Mouse (Mus musculus) forebrain, embryonic 10.5 days (tissue): ENCODE results near the gene Isoc2a. TPM values are rescaled to one million over a fixed set of nuclear protein-coding genes. Genes with fewer than 3 reads are reported as not detected.

ENCODE experiments used
- DNase-seq: peaks from one replicate; pipeline ENCODE4 v3.0.0-alpha.2; 2017; ENCODE audit warnings: low spot score; ENCODE audit errors: extremely low spot score
- H3K27ac ChIP-seq: fragments of 300-500 bp; sonication (generic); 2 replicates; pipeline ENCODE4 v1.5.1; 2016; ENCODE audit warnings: mild to moderate bottlenecking
- H3K27me3 ChIP-seq: fragments of 300-500 bp; sonication (generic); 2 replicates; pipeline ENCODE4 v1.6.1; 2016; ENCODE audit warnings: mild to moderate bottlenecking; ENCODE audit not compliant: poor library complexity, severe bottlenecking
- H3K36me3 ChIP-seq: fragments of 300-500 bp; sonication (generic); replicated peaks from 2 replicates; pipeline ENCODE4 v1.6.1; 2016; ENCODE audit warnings: mild to moderate bottlenecking, moderate library complexity
- H3K4me1 ChIP-seq: fragments of 300-500 bp; sonication (generic); 2 replicates; pipeline ENCODE4 v1.6.1; 2016
- H3K4me3 ChIP-seq: fragments of 300-500 bp; sonication (generic); 2 replicates; pipeline ENCODE4 v1.5.1; 2016; ENCODE audit warnings: mild to moderate bottlenecking, moderate library complexity
- H3K9me3 ChIP-seq: fragments of 300-500 bp; sonication (generic); 2 replicates; pipeline ENCODE4 v1.6.1; 2016; ENCODE audit warnings: mild to moderate bottlenecking, moderate library complexity
- WGBS: fragments of 180-500 bp; shearing (Covaris S2); methylation state at CpG from one replicate; pipeline ENCODE4 v1.1.7; 2016; 5-methylcytosine and 5-hydroxymethylcytosine counted together
- polyA plus RNA-seq: library from polyadenylated mRNA; unstranded; fragments of >200 nt; fragmentation: Nextera tagmentation; extraction: Ambion mirVana; gene quantifications from 2 replicates; pipeline ENCODE4 v1.2.1, GENCODE M21; 2016

The Isoc2a gene
- polyA plus RNA-seq, 1 experiment from 2014 or later, result 0.73 TPM

- H3K27ac ChIP-seq, result no peak overlapping the region
- H3K9me3 ChIP-seq, result no peaks in the 10 kb centered on the region
- no peaks in the 10 kb centered on the region for H3K36me3 ChIP-seq
- DNase-seq, result peak; percentile 68
- peaks cover 30% of the 10 kb centered on the region for H3K4me1 ChIP-seq
- WGBS, result 39% methylated on average over 9 of the region's 9 CpGs
- peaks cover 18% of the 10 kb centered on the region for H3K27me3 ChIP-seq
- no peak overlapping the region for H3K4me3 ChIP-seq
These were observed 34.6 kb downstream of the Isoc2a start for GRCm38 (mm10) chr7:4911561-4911960.

DNA sequence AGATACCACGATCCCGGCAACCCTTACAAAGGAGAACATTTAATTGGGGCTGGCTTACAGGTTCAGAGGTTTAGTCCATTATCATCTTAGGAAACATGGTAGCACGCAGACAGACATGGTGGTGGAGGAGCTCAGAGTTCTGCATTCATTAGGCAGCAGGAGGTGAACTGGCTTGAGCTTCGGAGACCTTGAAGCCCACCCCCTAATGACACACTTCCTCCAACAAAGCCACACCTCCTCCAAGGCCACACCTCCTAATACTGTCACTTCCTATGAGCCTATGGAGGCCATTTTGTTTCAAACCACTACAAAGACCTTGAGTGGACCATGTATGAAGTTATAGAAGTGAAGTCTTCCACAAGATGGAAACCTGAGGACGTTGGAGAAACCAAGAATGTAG, 35.3 kb downstream of the Isoc2a start:
- Histone ChIP-seq H3K36me3 (peaks cover 1% of the 10 kb centered on the region), H3K4me3 (no peak overlapping the region), H3K27ac (no peak overlapping the region), H3K4me1 (peaks cover 29% of the 10 kb centered on the region), H3K9me3 (no peaks in the 10 kb centered on the region), H3K27me3 (peaks cover 12% of the 10 kb centered on the region)
- WGBS, result 71% methylated on average over 5 of the region's 5 CpGs
- DNase-seq, result no peak

DNA sequence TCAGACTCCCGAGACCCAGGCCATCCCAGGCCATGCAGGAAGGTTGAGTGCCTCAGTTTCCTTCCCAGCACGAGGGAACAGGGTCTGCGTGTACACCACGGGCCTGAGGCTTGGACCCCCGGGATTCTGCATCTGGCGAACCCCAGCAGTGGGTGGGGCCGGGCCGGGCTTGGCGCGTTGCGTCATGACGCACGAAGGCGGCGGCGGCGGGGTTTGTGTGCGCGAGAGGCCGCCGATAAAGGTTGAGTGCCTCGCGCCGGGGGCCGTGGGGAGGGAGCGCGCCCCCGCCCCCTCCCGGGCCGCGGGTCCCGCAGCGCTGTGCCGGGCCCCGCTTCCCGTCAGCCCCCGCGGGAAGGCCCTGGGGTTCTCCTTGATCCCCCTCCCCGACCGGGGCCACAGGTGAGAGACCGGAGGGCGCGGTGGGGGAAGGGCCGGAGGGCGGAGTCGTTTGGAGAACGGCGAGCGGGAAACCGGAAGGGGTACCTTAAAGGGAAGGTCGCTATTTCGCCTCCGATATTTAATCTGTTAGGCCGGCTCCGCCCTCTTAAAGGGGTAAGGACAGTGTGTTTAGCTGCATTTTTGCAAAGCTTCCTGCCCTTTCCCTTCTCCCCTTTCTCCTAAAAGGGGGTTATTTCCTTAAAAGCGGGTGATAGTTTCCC, 38.2 kb downstream of the Isoc2a start, which contains the start of gene Zfp628:
Gene Zfp628 (plus strand): TSS at position 211 of the 659 bp plus-strand sequence.
- Histone ChIP-seq H3K4me1 (peaks cover 30% of the 10 kb centered on the region), H3K27me3 (no peaks in the 10 kb centered on the region; the same call in 1 of the 2 replicates), H3K36me3 (peaks cover 30% of the 10 kb centered on the region), H3K27ac (peak within 1 kb of the TSS; percentile 100), H3K9me3 (no peaks in the 10 kb centered on the region; the same call in 1 of the 2 replicates), H3K4me3 (peak within 1 kb of the TSS; percentile 79)
- under 1% methylated on average over 56 of the region's 56 CpGs for WGBS
- DNase-seq, result peak; percentile 93

DNA sequence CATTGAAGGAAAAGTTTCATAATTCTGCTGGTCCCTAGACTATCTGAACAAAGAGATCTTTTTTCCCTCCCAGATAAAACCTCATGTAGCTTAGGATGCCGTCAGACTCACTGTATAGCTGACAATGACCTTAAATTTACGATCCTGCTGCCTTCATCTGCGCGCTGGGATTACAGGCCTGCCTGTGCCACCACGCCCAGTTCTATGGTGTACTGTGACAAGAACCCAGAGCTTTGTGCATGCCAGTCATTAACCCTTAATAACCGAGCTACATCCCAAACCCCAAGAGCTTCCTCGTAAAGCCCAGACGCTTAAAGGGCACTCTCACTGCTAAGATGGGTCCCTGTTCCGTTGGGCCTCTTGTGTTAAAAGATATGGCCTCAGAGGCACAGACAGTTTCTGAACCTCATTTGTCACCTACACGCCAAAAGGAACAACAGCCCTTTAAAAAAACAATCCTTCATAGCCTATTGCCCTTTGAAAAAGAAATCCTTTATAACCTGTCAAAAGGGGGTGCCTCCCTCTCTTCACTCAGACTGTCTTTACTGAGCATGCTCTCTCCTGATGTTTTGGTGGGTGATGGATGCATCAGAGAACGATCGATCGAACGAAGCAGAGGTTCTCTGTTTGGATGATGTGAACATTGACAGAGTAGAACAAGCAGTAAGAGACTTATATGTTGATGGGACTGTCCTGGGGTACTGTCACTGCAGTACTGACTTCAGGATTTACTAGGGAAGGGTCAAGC, 38.9 kb downstream of the Isoc2a start:
- DNase-seq, result no peak
- no peaks in the 10 kb centered on the region; the same call in 1 of the 2 replicates for H3K9me3 ChIP-seq
- H3K27me3 ChIP-seq, result no peaks in the 10 kb centered on the region
- 29% methylated on average over 14 of the region's 14 CpGs for WGBS
- peak overlapping the region; percentile 79 for H3K4me3 ChIP-seq
- peaks cover 37% of the 10 kb centered on the region for H3K36me3 ChIP-seq
- peak overlapping the region; percentile 100 for H3K27ac ChIP-seq
- peaks cover 37% of the 10 kb centered on the region for H3K4me1 ChIP-seq

GRCm38 (mm10) chr7:4917494-4917893, 40.5 kb downstream of the Isoc2a start:
- Histone ChIP-seq H3K4me1 (peaks cover 53% of the 10 kb centered on the region), H3K27ac (no peak overlapping the region), H3K36me3 (peaks cover 47% of the 10 kb centered on the region), H3K27me3 (no peaks in the 10 kb centered on the region), H3K4me3 (no peak overlapping the region), H3K9me3 (no peaks in the 10 kb centered on the region; the same call in 1 of the 2 replicates)
- whole genome bisulfite sequencing, result 91% methylated on average over 2 of the region's 2 CpGs
- DNase-seq, result no peak

DNA sequence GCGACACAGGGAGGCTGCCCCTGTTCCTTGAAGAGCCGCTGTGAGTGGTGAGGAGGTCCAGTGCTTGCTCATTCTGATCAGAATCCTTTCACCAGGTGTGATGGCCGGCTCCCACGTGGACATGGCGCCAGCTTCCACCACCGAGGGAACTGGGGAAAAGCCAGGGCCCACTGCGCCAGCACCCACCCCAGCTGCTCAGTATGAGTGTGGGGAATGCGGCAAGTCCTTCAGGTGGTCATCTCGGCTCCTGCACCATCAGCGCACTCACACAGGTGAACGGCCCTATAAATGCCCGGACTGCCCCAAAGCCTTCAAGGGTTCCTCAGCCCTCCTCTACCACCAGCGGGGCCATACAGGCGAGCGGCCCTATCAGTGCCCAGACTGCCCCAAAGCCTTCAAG, 41.7 kb downstream of the Isoc2a start:
- no peak for DNase-seq
- Histone ChIP-seq H3K9me3 (no peaks in the 10 kb centered on the region; the same call in 1 of the 2 replicates), H3K4me1 (peaks cover 65% of the 10 kb centered on the region), H3K27me3 (no peaks in the 10 kb centered on the region), H3K36me3 (peaks cover 47% of the 10 kb centered on the region), H3K27ac (no peak overlapping the region), H3K4me3 (no peak overlapping the region)
- WGBS, result 89% methylated on average over 15 of the region's 15 CpGs

DNA sequence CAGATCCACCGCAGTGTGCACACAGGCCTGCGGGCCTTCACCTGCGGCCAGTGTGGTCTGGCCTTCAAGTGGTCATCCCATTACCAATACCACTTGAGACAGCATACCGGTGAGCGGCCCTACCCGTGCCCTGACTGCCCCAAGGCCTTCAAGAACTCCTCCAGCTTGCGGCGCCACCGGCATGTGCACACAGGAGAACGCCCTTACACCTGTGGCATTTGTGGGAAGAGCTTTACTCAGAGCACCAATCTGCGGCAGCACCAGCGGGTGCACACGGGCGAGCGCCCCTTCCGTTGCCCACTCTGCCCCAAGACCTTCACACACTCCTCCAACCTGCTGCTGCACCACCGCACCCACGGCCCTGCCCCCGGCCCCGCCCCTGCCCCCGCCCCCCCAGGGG, 42.1 kb downstream of the Isoc2a start:
- Histone ChIP-seq H3K9me3 (peaks cover 4% of the 10 kb centered on the region; the same call in 1 of the 2 replicates), H3K27ac (no peak overlapping the region), H3K36me3 (peaks cover 47% of the 10 kb centered on the region), H3K4me1 (peaks cover 69% of the 10 kb centered on the region), H3K4me3 (no peak overlapping the region), H3K27me3 (no peaks in the 10 kb centered on the region)
- 85% methylated on average over 21 of the region's 21 CpGs for WGBS
- no peak for DNase-seq

DNA sequence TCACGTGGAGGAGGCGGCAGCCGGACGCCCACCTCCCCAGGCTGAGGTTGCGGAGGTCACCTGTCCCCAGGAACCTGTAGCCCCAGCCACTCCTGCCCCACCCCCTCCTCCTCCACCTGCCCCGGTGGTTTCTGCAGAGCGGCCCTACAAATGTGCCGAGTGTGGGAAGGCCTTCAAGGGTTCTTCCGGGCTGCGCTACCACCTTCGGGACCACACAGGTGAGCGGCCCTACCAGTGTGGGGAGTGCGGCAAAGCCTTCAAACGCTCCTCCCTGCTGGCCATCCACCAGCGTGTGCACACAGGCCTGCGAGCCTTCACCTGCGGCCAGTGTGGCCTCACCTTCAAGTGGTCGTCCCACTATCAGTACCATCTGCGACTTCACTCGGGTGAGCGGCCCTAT, 43.0 kb downstream of the Isoc2a start:
- no peak overlapping the region for H3K4me3 ChIP-seq
- peaks cover 47% of the 10 kb centered on the region for H3K36me3 ChIP-seq
- H3K27me3 ChIP-seq, result no peaks in the 10 kb centered on the region
- WGBS, result 90% methylated on average over 21 of the region's 21 CpGs
- no peak overlapping the region for H3K27ac ChIP-seq
- H3K4me1 ChIP-seq, result peaks cover 69% of the 10 kb centered on the region
- H3K9me3 ChIP-seq, result peaks cover 4% of the 10 kb centered on the region; the same call in 1 of the 2 replicates
- no peak for DNase-seq

GRCm38 (mm10) chr7:4920496-4920895, 43.5 kb downstream of the Isoc2a start:
- WGBS, result 86% methylated on average over 19 of the region's 19 CpGs

GRCm38 (mm10) chr7:4920976-4921823, 44.2 kb downstream of the Isoc2a start:
- WGBS, result 68% methylated on average over 23 of the region's 23 CpGs
- H3K27me3 ChIP-seq, result no peaks in the 10 kb centered on the region
- DNase-seq, result no peak
- H3K9me3 ChIP-seq, result peaks cover 4% of the 10 kb centered on the region; the same call in 1 of the 2 replicates
- H3K36me3 ChIP-seq, result peaks cover 47% of the 10 kb centered on the region
- peak overlapping the region; percentile 92 for H3K27ac ChIP-seq
- peaks cover 75% of the 10 kb centered on the region for H3K4me1 ChIP-seq
- H3K4me3 ChIP-seq, result peak overlapping the region; percentile 53; the same call in 1 of the 2 replicates

More at GRCm38 (mm10) chr7:4920496-4920895, 43.5 kb downstream of the Isoc2a start:
- Histone ChIP-seq H3K27ac (peak overlapping the region; percentile 92), H3K9me3 (peaks cover 4% of the 10 kb centered on the region; the same call in 1 of the 2 replicates), H3K4me3 (no peak overlapping the region), H3K4me1 (peaks cover 74% of the 10 kb centered on the region), H3K27me3 (no peaks in the 10 kb centered on the region), H3K36me3 (peaks cover 47% of the 10 kb centered on the region)
- DNase-seq, result no peak

- peak within 1 kb of the TSS; percentile 53 for H3K4me3 ChIP-seq
- H3K4me1 ChIP-seq, result peaks cover 75% of the 10 kb centered on the region
- no peak for DNase-seq
- peaks cover 4% of the 10 kb centered on the region; the same call in 1 of the 2 replicates for H3K9me3 ChIP-seq
- no peaks in the 10 kb centered on the region for H3K27me3 ChIP-seq
- WGBS, result 24% methylated on average over 8 of the region's 8 CpGs
- H3K27ac ChIP-seq, result peak within 1 kb of the TSS; percentile 92
- H3K36me3 ChIP-seq, result peaks cover 47% of the 10 kb centered on the region
These were observed 45.0 kb downstream of the Isoc2a start, which contains the start of gene Nat14 for GRCm38 (mm10) chr7:4921824-4922482. Gene Nat14, plus strand, starts transcription at chr7:4922028.

DNA sequence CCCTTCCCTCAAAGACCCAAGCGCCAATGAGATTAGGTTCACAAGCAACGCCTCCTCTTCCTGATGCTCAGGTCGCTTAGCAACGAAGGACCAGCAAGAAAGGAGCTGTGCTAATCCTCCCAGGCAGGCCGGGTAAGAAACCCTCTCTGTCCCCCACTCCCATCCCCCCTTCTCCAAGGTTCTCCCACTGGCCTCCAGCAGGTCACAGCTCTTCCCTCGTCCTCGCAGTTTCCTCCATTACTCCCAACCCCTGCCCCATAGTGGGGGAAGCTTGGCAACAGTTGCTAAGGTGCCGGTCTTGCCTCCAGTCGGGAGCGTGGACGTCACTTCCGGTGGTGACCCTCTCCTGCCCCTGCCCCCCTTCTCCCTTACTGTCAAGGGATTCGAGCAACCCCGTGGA, 45.6 kb downstream of the Isoc2a start:
- peaks cover 79% of the 10 kb centered on the region for H3K4me1 ChIP-seq
- peaks cover 43% of the 10 kb centered on the region for H3K36me3 ChIP-seq
- DNase-seq, result peak; percentile 92
- peaks cover 4% of the 10 kb centered on the region; the same call in 1 of the 2 replicates for H3K9me3 ChIP-seq
- no peaks in the 10 kb centered on the region for H3K27me3 ChIP-seq
- peak overlapping the region; percentile 53 for H3K4me3 ChIP-seq
- WGBS, result under 1% methylated on average over 14 of the region's 14 CpGs
- peak overlapping the region; percentile 92 for H3K27ac ChIP-seq
